Mouse (Mus musculus): Measurements from ENCODE around the gene Foxd4.

The Foxd4 gene

DNA sequence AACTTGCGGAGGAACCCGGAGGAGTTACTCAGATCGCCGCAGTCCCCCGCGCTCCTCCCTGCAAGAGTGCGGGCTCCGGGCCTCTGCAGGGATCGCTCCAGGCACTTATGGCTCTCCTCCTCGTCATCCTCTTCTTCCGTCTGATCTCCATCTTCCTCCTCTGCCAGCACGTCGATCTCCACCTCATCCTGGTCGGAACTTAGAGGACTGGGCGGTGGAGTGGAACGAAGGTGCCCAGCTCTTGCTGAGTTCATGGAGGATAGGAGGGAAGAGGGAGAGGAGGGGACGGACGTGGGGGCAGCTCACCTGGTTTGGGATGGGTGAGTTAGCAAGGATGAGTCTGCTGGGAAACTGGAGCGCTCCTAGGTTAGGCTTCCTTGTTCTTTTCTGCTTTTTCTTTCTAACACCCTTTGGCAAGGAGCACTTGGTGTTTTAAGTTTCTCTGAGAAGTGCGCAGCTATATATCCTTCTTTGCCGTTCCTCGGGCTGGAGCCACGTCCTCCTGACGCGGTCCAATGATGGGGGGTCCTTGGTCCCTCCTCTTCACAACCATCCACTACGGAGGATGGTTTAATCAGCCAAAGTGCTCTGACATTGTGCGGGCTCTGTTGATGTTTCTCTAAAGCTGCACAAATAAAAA lies at the start of gene Foxd4:
TSS of gene Foxd4 (minus strand) at position 617 of the 640 bp plus-strand sequence.
- no peak for DNase-seq (ENCODE audit: low spot score in 2 of 2)

DNA sequence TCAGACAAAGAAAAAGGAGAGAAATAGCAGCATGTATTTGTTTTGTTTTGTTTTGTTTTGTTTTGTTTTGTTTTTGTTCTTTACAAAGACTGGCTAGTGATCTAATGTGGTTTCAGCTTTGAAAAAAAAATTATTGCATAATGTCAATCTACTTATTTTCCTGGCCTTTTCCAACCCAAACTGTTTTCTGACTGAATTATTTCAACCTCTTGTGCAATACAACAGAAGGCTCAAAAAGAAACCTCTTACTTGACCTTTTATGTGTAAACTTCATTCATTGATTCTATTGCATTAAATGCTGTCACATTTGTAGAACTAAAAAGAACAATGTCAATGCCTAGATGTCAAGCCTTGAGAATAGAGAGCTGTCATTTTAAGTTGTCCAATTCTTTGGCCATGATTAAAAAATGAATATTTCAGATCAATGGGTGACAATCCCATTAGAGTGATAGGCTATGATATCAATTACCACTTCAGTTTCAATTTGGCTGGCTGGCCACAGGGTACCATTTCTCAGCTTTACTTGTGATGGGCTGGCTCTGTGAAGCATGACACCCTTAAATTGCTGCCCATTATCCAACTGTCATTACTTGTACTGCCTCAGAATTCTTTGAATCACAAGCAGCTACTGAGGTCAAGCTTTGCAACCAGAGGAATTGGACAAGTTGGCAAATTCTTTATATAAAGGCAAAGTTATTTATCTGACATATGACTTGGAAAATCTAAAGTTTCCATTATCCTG lies 44.7 kb upstream of the Foxd4 start:
- no peak for DNase-seq (ENCODE audit: low spot score in 2 of 2)

DNA sequence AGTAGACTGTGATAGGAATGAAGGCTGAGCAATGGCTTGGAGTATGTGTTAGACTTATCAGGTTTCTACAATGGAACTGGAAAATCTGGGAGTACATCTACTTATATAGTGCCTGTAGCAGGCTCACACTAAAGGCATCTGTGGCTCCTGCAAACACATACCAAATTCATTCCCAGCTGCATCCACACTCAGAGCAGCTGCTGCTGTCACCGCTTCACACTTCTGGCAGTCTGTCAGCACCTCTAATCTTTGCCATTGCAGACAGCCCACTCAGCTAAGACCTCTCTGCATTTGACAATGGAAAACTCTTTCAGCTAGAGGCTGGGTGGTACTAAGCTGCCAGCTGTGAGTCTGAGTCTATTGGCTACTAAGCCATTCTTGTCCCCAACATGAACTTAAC lies 36.1 kb upstream of the Foxd4 start:
- peak in 1 of 2 experiments; percentile 10 for DNase-seq (ENCODE audit: low spot score in 2 of 2)

DNA sequence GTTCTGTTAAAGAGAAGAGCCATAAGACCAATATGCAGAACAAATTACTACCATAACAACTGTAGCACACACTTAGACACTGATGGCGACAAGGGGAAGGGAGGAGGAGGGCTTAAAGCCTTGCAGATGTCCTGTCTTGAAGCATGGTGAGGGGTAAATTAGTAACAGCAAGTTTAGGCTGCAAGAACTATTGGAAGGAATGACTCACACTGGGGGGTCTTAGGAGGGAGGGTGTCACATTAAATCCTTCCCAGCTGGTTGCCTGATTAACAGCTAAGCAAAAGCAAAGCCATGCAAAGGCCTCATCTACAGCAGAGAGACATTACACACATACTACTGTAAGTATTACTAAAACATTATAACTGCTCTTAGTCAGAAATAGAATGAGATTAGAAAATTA lies 28.0 kb upstream of the Foxd4 start:
- DNase-seq (ENCODE audit: low spot score in 2 of 2) = no peak

DNA sequence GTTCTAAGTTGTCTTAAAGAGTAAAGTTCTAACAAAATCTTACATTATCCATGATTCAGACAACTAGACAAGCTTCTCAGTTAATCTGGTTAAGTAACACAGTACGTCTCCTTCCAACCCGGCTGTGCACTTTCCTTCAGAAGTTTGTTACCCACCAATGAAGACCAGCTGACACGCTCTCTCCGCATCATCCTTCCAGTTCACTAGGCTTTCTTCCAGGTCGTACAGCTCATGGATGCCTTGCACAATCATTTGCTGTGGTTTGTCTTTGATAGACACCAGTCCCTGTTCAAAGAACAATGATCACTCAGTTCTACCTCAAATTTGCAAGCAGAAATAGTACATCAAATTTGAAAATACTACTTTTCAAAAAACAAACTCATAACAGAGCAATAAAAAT lies 19.9 kb upstream of the Foxd4 start:
- DNase-seq (ENCODE audit: low spot score in 2 of 2) = no peak

DNA sequence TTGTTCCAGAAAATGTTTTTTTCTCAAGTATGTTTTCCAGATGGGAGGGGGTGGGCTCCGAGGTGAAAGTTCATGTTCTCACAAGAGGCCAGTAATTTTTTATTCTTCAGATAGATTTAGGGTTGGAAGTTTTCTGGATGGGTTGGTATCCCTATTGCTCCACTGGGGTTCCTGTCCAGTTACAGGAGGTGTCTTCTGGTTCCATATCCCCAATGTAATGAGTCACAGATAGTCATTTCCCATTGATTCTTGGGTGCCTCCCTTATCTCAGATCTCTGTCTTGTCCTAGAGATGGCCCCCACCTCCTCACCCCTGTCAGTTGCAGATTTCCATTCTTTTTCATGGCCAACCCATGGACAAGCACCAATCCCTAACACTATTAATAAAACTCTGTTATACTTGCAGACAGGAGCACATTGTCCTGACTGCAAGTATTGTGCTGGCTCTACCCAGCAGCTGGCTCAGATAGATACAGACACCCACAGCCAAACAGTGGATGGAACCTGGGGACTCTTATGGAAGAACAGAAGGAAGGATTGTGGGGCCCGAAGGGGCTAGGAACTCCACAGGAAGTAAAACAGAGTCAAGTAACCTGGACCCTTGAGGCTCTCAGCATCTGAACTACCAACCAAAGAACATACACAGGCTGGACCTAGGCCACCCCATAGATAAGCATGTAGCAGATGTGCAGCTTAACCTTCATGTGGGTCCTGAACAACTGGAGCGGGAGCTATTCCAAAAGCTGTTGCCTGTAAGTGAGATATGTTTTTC lies 7.6 kb upstream of the Foxd4 start:
- DNase-seq (ENCODE audit: low spot score in 2 of 2) = no peak

DNA sequence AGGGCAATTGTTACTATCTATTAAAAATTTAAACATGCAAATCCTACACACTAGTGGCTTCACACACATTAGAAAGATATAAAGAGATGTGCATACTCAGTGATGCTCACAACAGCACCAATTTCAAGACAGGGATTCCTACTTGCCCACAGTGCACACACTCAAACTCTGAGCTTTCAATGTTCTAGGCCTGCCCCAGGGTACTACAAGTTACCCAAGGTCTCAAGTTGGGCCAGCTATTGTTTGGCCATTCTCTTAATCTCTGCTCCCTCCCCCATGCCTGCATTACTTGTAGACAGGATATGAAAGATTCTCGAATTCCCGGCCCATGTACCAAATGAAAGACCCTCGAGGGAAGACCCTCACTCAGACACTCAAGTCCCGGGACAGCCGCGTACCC lies 6.7 kb upstream of the Foxd4 start:
- DNase-seq (ENCODE audit: low spot score in 2 of 2) = no peak

DNA sequence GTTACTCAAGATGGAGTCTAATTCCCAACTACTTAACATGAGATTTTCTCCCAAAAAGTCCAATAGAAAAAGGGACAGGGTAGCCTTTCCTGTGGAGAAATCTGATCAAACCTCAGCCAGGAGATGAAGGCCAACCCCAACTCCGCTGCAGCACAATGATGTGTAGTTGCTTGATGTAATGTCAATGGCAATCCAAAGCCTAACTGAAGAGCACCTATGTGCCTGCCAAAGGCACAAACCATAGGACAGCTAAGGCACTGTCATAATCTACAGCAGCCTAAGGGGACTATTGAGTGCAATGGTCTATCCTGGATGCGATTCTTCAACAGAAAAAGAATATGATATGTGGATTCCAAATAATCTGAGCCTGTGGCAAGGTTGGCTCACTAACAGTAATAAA lies 1.8 kb upstream of the Foxd4 start:
- no peak for DNase-seq (ENCODE audit: low spot score in 2 of 2)

DNA sequence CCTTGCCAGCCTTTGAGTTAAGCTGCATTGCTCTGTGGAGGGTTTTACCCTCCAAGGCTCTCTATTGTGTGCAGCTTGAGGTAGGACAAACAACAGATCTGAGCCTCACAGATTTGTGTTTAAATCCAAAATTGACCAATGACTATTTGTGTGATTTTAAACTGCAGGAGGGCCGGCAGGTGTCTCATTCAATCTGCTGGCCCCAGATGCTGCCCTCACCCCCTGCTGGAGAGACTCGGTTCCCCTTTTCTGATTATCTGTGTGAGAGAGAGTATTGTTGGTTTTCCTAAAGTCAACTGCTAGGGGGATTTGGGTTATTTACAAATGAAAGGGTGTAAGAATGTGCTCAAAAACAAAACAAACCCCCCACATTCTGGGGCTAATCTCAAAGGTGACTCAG lies 1.3 kb upstream of the Foxd4 start:
- DNase-seq (ENCODE audit: low spot score in 2 of 2) = no peak

DNA sequence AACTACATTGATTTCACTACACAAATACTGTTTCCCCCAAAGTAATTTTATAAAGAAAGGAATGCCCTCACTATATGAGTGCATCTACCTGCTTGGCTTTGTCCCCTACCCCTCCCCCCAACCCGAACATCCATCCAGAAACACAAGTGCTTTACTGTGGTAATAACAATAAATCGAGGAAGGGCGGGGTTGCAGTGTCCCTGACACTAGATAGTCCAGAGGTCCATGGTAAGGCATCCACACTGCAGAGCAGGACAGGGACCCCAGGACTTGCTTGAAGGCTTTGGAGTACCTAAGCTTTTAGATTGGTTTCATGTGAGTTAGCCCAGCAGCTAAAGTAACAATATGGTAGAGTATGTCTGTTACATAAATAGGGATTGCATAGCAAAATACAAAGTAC lies 669 bp upstream of the Foxd4 start:
- no peak for DNase-seq (ENCODE audit: low spot score in 2 of 2)

DNA sequence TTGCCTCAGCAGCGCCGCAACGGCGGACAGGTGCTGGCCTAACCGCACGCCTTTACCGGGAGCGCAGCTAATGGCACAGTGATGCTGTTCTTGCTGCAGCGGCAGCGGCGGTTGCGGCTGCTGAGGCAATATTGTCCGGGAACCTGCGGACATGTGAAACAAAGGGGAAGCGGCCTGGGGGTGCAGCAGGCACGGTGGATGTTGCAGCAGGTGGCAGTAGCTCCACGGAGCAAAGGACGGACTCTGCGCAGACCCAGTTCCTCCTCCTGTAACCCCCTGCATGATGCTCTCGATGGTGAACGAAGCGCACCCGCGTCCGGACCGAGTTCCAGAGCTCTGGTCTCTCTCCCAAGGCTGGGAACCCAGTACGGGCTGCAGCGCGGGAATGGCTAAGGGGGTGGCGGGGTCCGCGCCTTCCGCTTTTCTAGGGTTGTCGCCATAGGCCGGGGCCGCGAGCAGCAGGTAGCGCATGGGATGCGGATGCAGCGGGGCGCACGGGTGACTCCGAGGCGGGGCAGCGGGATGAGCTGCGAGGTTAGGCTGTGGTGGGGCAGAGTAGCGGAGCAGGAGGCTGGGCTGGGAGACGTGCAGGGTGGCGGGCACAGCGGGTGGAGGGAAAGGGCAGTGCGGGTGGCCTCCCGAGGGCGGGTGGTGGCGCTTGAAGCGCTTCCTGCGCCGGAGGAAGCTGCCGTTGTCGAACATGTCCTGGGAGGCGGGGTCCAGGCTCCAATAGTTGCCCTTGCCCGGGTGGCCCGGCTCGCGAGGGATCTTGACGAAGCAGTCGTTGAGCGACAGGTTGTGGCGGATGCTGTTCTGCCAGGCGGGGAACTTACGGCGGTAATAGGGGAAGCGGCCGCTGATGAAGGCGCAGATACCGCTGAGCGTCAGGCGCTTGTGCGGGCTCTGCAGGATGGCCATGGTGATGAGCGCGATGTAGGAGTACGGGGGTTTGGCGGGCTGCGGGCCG lies 1.1 kb downstream of the Foxd4 start:
- DNase-seq (ENCODE audit: low spot score in 2 of 2) = no peak

DNA sequence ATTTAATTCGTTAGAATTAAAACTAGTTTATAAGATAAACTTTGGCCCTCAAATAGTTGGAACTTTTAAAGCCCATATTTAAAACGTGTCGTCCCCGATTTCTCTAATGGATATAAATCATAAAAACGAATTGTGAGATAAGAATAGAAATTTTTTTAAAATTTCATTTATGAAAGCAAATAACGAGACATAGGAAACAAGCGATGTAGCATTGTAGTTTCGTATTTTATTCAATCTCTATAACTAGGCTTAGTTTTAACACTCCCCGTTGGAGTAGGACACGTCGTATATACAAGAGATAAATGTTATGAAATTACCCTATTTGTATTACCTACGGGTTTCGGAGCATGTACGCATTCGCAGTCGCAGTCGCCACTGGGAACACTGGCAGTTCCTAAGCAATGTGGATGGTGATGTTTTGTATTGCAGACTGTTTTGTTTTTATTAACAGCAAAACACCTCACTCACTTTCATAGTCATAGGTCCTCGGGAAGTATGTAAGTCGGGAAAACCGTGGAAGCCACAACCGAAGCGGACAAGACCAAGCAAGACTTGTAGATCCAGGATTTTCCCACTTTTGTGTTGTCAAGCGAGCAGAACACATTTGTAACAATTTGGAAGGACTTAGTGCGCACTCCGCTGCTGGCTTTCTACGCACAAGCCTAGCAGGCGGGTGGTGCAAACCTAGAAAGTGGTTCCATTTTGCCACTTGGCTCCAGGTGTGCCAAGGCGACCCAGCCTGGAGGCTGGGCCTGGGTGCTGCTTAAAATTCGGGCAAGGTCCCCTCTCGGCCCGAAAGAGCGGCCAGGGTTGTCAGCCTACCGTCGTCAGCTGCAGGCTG lies 2.0 kb downstream of the Foxd4 start:
- peak in 1 of 2 experiments; percentile 11 for DNase-seq (ENCODE audit: low spot score in 2 of 2)

DNA sequence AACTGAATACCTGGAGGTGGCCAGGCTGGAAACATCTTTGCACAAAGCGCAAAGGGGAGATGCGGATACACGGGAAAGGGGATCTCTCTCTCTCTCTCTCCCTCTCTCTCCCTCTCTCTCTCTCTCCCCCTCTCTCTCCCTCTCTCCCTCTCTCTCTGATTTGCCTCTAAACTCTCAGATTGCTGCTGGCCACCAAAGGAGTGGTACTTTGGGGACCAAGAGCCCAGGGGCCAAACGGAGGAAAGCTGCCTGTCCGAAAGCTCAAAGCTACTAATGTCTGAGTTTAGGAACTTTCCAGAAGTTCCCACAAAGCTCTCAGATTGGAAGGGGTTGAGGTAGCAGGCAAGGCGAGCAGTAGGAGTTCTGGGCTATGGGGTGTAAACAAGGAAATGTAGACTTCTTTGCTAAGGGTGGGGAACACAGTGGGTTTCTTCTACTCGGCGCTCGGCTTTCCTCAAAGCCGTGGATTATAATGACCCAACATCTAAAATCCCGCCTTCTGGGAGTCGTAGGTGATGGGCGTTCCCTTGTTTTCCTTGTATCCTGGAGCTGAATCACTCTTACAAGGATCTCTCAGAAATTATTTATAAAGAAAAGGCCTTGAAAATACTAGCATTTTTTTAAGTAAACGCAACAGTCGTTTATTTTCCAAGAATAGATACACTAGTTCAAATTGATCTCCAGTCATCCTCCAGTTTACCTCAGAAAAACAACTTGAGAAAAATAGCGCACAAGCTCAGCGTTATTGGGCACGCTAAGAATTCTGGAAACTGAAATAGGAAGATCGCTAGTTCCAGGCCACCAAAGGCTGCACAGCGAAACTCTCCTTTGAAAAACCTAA lies 2.9 kb downstream of the Foxd4 start:
- no peak for DNase-seq (ENCODE audit: low spot score in 2 of 2)

DNA sequence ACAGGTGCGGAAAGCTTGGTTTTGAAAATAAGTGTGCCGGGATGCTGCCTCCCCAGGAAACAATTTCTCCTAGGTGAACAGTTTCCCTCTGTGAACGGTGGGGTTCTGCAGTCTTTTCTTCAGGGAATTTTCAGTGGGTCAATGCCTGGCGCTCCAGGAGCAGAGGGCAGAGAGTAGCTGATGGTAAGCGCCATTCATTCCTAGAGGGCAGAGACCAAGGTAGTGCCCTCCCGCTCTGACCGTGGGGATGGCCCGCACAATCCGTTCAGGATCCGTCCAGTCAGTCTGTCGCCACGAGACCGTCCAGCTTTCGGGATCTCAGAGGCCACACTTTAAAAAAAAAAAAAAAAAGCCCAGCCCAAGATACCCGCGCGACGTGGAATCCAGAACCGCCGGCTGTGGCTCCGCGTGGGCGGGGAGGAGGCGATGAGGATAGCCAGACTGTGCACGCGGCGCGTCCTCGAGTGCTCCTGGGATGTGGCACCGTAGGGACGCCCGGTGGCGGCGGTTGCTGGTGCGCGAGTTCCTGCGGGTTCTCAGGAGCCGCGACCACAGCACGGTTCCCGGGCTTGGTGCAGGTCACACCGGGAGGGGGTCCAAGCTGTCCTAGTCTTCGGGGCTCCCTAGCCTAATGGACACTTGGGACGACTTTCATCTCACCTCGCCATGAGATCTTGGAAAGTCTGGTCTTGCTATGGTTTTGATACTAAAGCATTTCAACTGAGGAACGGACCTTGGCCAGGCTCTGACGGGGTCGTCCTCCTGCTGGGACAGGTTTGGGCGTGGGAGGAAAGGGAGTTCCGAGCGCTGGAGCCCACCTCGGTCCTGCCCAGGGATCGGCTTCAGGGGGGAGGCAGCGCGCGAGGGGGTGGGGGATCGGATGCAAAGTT lies 3.7 kb downstream of the Foxd4 start:
- DNase-seq (ENCODE audit: low spot score in 2 of 2) = no peak

DNA sequence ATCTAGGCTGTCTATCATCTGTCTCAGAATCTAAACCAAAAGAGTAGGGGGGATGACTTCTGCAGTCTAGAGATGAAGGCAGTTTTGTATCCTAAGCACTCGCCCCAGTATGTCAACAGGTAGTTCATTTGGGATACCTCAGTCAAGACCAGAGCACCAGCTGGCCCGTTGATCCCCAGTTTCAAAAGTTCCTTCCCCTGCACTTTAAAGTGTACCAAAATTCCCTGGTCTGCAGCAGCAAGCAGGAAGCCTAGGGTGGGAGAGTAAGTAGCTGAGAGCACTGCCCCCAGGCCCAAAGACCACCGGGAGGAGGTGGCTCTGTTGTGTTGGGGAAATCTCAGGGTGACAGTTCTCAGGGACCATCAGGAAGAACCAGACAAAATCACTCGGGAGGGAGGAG lies 4.5 kb downstream of the Foxd4 start:
- DNase-seq (ENCODE audit: low spot score in 2 of 2) = no peak

DNA sequence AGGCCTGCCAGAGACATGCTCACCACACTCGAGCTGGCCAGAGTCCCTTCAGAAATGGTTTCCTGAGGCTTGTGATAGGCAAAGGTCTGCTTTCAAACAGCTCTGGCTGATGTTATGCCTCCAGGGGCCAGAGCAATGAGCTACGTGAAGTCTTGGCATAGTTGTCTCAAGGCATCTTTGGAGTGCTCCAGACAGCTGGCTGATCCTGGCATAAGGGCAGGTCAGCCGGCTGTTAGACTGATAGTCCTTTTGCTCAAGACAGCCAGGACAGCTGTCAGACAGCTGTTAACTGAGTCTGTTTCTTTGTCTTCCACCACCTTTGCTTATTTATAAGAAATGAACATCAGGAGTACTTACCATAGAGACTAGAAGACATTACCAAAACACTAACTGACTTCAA lies 14.1 kb downstream of the Foxd4 start:
- no peak for DNase-seq (ENCODE audit: low spot score in 2 of 2)

DNA sequence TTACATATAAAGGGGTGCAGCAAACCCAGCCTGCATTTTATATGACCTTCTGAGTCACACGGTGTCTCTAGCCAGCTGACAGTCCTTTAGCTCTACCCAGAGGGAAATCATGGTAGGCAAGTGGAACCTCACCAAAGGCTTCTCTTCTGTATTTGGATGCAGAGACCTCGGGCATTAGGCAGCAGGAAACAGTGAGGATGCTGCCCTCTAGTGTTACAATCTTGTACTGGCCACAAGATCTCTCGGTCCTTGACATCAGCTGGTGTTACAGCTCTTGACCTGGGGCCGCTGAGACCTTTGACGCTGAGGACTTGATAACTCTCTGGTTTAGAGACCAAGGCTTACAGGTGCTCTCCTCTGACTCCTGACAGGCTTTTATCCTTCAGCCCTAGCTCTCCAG lies 15.5 kb downstream of the Foxd4 start:
- DNase-seq (ENCODE audit: low spot score in 2 of 2) = peak in 1 of 2 experiments; percentile 42

DNA sequence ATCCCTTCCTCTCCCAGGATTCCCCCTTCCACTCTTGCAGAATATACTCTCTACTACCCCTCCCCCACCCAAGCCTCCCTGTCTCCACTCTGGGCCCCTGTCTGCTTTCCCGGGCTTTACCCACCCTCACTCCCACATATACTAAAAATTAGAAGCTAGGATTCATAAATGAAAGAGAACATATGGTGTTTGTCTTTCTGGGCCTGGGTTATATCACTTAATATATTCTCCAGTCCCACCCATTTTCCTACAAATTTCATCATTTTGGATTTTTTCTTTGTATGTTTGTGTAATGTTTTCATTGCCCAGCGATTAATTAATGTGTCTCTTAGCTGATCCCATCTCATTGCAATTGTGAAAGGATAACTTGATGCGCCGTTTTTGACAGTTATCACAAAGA lies 19.8 kb downstream of the Foxd4 start:
- no peak for DNase-seq (ENCODE audit: low spot score in 2 of 2)

Data from frontal cortex, postnatal 10 days (tissue).